Mouse (Mus musculus) CD4-positive, CD25-positive, alpha-beta regulatory T cell, adult 4 months (primary cell): ENCODE measurements around the gene Slc25a35. TPM values are rescaled to one million over a fixed set of nuclear protein-coding genes. Genes with fewer than 3 reads are reported as not detected.
A peak's percentile ranks its signal among the peaks of the same experiment; 100 is the strongest.
"Not testable (repeated sequence)": the region's sequence is repeated elsewhere in the genome, so short reads cannot be mapped to it uniquely, and the experiment has no call there.

Experiments used
- ATAC-seq: one replicate; pipeline ENCODE4 v1.8.0; 2017
- polyA plus RNA-seq, 2 experiments: library from polyadenylated mRNA; unstranded; fragments of 100-300 nt; shearing (Covaris generic); gene quantifications; one replicate each; pipeline ENCODE4 v1.2.1; 2017

Slc25a35 gene
- 10 to 100 TPM in 1 of 2 experiments, 1 to 10 TPM in 1; 5.0 to 10.7 TPM for polyA plus RNA-seq

DNA sequence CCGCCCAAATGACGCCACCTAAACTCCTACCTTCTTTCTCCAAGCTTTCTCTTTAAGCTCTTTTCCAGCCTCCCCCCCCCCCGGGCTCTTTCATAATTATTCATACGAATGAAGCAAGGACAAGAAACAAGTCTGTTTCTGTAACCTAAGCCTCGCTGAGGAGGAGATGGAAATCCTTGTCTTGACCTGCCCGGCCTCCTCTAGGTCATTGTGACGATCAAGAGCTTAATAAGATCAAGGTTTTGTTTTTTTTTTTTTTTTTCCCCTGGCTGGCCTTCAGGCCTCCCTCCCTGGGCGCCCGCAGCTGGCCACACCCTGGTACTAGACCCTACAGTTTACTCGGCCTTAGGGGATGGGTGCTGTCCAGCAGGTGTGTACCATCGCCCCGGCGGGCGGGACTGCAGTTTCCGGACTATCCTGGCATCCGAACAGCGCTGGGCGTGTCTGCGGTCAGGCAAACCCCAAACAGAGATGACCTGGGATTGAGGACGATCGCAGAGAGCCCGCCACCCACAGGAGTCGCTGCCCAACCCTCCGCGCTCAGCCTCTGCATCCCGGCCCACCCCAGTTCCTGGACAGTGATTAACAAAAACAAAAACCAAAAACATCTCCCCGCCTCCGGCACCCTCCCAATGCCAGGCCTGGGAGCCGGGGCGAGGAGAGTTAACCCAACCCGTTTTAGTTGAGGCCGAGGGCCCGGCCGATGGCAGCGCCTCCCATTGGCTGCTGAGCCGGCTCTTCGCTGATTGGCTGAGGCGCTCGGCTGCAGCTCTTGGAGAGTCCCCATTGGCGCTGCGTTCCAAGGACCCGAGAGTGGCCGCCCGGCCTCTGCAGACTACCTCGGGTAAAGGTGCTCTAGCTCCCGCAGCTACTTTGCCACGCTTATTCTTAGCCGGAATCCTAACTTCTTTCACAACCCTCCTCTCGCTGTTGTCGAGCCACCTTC is at the start of gene Slc25a35:
Slc25a35 (plus strand) TSS at position 795 of the 946 bp plus-strand sequence.
- peak; percentile 95 for ATAC-seq

- no peak for ATAC-seq
Measured at GRCm38 (mm10) chr11:68923191-68923590, 44.7 kb upstream of the Slc25a35 start.

DNA sequence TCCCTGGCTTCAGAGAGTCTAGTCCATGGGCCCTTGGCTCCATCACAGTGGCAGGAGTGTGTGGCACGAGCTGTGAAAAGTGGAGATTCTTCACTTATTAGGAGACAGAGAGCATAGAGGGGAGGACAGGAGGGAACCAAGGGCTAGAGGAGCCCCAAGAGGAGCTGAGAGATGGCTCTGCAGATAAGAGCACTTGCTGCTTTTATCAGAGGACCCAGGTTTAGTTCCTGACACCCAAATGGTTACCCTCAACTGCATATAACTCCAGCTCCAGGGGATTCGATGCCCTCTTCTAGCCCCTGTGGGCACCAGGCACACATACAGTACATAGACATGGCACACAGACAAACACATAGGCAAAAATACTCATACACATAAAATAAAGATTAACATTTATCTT is 43.2 kb upstream of the Slc25a35 start:
- no peak for ATAC-seq

- ATAC-seq: no peak
Measured at GRCm38 (mm10) chr11:68926981-68927380, 41.0 kb upstream of the Slc25a35 start, which contains the start of gene Odf4. TSS of gene Odf4 (minus strand) at chr11:68927081.

DNA sequence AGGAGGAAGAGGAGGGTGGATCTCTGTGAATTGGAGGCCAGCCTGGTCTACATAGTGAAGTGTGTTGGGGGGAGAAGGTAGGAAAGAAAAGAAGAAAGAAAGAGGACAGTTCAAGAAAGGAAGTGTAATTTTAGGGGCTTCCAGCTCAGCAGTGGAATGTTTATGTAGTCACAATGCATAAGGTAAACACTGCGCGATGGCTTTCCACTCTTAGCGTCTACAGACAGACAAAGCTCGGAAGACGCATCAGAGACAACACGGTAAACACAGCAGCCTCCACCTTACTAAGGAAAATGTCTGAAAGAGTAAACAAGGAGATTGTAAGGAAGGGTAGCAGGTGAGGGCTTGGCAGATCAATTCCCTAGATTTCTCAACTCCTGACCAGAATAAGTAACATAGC is 38.0 kb upstream of the Slc25a35 start:
- no peak for ATAC-seq

DNA sequence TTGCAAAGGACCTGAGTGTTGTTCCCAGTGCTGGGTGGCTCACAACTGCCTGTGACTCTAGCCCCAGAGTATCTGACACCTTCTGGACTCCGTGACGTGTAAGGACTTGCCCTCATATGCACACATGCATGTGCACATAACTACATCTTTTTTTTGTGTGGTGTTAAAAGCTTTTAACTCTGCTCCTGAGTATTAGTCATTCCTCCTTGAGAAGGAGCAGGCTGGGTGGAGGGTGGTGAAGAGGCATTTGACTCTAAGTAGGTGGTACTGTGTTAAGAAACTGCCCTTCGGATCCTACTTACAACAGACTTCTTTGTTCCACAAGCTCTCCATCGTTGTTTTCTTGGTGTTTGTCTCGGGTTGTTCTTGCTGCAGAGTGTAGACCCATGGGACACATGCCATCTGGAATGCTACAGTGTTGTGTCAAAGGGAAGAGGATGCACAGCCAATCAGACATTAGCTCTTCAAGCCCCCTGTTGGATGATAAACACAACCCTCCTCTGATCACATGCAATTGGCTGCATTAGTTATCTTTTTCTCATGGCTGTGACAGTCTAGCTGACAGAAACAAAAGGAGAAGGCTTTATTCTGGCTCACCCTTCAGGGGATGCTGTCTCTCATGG is 33.9 kb upstream of the Slc25a35 start:
- no peak for ATAC-seq

DNA sequence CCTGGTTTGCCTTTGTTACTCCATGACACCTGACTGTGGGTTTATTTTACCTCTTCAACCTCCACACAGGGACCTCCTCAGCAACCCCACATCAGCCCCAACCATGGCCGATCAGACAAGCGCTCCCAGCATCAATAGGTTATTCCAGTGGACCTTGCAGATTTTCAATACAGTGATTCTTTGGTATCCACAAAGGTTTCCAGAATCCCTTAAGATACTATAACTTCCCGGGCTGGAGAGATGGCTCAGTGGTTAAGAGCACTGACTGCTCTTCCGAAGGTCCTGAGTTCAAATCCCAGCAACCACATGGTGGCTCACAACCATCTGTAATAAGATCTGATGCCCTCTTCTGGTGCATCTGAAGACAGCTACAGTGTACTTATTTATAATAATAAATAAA is 31.0 kb upstream of the Slc25a35 start:
- not testable (repeated sequence) for ATAC-seq

- peak; percentile 100 for ATAC-seq
Measured at GRCm38 (mm10) chr11:68939451-68940304, 28.3 kb upstream of the Slc25a35 start.

DNA sequence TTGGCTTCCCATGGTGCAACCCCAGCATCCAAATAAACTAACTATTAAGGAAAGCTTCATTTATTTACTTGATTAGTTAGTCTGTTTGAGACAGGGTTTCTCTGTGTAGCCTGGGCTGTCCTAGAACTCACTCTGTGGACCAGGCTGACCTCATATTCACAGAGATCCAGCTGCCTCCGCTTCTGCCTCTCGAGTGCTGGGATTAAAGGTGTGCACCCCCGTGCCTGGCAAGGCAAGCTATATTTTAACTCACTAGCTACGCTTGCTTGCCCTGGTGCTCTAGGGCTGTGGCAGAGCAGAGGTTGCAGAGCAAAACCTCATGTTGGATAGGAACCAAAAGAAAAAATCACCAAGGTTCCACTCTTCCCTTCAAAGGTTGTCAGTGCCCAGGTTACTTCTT is 27.4 kb upstream of the Slc25a35 start:
- ATAC-seq: no peak

DNA sequence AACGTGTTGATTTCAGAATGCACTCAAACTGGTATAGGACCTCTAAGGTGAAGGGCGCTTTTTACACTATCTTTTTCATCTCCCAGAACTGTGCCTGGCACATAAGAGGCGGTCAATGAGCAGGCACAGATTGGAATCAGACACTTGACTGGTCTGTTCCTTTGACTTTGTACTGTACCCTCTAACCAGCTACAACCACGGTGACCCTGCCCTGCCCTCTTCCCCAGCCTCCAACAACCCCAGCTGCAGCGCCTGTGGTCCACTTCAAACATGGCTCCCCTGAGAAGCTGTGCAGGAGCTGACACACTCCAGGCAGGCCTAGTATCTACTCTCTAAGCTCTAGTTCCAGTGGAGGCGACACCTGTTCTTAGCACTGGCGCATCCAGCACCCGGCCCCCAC is 25.2 kb upstream of the Slc25a35 start:
- no peak for ATAC-seq

DNA sequence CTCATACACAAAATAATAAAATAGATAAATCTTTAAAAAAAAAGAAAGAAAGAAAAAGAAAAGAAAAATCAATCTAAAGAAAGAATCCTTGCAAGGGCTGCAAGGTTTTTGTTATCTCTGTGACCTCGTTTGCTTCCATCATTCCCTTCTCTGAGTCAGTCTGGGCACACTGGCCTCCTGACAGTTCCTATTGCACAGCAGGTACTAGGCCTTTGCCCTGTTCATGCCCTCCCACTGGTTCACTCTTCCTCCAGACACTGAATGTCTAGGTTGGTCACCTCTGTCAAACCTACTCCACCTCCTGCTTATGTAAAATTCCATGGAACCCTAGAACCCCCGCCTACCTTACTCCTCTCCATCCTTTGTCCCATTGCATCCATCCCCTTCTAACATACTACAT is 22.7 kb upstream of the Slc25a35 start:
- no peak for ATAC-seq

- ATAC-seq: no peak
Measured at GRCm38 (mm10) chr11:68946001-68946400, 21.9 kb upstream of the Slc25a35 start.

- ATAC-seq: no peak
Measured at GRCm38 (mm10) chr11:68946806-68947440, 21.0 kb upstream of the Slc25a35 start.

- ATAC-seq: no peak
Measured at GRCm38 (mm10) chr11:68947542-68947993, 20.4 kb upstream of the Slc25a35 start.

DNA sequence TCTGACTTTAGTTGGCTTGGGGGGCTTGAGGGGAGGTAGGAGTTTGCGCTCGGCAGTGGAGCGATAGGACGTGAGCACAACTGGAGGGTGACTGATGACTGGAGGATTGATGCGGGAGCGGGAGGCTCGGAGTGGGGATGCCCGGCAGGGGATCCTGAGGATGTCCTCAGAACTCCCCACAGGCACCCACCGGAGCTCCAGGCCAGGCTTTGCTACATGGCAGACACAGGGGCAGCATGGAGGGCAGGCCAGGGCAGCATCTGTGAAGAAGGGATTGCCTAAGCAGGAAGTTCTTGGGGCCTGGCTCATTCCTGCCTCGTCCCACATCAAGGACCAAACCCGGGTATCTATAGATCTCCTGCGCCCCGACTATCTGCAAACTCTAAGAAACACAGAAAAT is 14.0 kb upstream of the Slc25a35 start:
- no peak for ATAC-seq

- no peak for ATAC-seq
Measured at GRCm38 (mm10) chr11:68954408-68954807, 13.5 kb upstream of the Slc25a35 start.

DNA sequence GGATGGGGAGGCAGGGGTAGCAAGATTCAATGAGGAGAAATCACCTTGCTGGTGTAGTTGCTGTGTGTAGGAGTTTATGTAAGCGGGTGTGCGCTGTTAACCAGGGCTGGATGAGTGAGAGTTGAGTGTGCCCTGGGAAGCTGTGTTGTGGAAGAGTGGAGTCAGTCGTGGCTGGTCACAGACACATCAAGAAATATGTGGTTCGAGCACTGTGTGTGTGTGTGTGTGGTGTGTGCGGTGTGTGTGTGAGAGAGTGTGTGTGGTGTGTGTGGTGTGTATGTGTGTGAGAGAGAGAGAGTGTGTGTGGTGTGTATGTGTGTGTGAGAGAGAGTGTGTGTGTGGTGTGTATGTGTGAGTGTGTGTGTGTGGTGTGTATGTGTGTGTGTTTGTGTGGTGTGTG is 12.5 kb upstream of the Slc25a35 start:
- no peak for ATAC-seq

DNA sequence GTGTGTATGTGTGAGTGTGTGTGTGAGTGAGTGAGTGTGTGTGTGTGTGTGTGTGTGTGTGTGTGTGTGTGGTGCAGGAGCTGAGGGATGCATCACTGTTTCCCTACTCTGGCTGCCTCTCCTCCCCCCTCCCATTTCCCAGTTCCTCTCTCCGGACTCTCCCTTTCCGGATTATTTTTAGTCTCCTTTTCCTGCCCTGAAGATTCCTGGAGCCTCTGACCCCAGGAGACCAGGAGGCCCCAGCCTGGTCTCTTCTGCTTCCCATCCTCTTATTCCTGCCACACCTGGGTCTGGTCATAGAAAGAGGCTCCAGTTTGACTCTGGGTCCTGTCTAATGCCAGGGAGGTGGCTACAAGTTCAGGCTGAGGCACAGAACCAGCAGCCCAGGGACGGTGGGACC is 11.8 kb upstream of the Slc25a35 start:
- ATAC-seq: no peak

- no peak for ATAC-seq
Measured at GRCm38 (mm10) chr11:68956697-68957096, 11.2 kb upstream of the Slc25a35 start.

DNA sequence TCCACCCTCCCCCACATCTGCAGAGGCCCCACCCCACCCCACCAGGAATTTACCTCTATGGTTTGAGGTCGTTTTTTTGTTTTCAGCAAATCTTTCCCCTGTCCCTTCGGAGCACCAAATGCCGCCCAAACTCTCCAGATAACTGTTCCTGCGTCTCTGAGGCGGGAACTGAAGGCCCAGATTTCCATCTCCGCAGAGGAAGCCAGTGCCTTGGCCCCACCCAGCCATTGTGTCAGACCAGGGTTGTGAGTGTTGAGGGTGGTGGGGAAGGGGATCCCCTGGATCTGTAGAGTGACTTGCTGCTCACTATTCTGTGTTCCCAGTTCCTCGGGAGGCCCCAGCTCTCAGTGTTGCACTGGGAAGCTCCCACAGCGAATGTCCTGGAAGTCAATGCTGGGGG is 10.6 kb upstream of the Slc25a35 start, which contains the start of gene Arhgef15:
Arhgef15 (minus strand) TSS at position 173 of the 400 bp plus-strand sequence.
- ATAC-seq: no peak

GRCm38 (mm10) chr11:68957971-68958370 is 10.0 kb upstream of the Slc25a35 start:
- ATAC-seq: no peak

DNA sequence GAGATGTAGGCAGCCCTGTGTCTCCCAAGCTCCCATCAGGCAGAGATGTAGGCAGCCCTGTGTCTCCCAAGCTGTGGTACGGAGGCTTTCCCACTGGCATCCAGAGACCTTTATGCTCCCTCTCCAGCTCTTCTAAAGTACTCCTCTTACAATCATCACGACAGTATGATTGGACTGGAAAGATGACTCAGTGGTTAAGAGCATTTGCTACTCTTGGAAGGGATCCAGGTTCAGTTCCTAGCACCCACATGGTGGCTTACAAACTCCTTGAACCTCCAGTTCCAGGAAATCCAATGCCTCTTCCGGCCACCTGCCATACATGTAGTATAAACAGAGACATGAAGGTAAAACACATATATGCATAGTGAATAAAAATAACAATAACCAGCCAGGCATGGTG is 6.3 kb upstream of the Slc25a35 start:
- no peak for ATAC-seq
